Mouse (Mus musculus): ENCODE results near the gene Clic4. TPM values are rescaled to one million over a fixed set of nuclear protein-coding genes. Genes with fewer than 3 reads are reported as not detected.

The Clic4 gene
- polyA plus RNA-seq, 1 experiment from 2014 or later, result 74.1 TPM

DNA sequence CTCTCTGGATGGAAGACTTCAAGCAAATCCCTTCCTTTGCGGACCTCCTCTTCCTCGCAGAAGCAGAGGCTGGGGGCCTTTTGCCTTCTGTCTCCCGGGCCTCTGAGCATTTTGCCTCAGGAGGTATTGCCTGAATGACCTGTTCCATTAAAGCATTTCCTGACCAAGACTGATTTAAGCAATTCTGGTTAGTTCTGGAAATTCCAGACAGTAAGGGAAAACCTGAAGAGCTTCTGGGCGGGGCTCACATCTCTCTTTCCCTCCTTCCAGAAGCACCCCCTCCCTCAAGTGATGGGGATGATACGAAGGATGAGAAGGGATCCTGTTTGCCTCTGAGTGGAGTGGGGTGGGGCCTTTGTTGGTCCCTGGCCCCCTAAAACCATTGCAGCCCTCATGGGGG, 37.1 kb upstream of the Clic4 start:
- no peak for ATAC-seq
- no peaks in the 10 kb centered on the region for H3K9me3 ChIP-seq (replicated peaks; ENCODE audit: control insufficient read depth, low read length)
- H3K27me3 ChIP-seq (replicated peaks; ENCODE audit: control insufficient read depth, insufficient read depth, low read length), result no peaks in the 10 kb centered on the region
- H3K4me1 ChIP-seq (ENCODE audit: control insufficient read depth, insufficient read depth, low read length), result peaks cover 2% of the 10 kb centered on the region; the same call in 1 of the 2 replicates
- WGBS, result 75% methylated on average over 5 of the region's 5 CpGs
- no peak overlapping the region for H3K9ac ChIP-seq (ENCODE audit: low read length)
- no peak overlapping the region for H3K4me3 ChIP-seq (ENCODE audit: low read depth, low read length)
- DNase-seq (ENCODE audit: low spot score), result no peak
- H3K36me3 ChIP-seq (ENCODE audit: control insufficient read depth, insufficient read depth, low read length), result no peaks in the 10 kb centered on the region; the same call in 1 of the 2 replicates
- H3K27ac ChIP-seq (ENCODE audit: low read depth, low read length), result no peak overlapping the region
- no peak overlapping the region for H3K4me2 ChIP-seq (ENCODE audit: low read length)

DNA sequence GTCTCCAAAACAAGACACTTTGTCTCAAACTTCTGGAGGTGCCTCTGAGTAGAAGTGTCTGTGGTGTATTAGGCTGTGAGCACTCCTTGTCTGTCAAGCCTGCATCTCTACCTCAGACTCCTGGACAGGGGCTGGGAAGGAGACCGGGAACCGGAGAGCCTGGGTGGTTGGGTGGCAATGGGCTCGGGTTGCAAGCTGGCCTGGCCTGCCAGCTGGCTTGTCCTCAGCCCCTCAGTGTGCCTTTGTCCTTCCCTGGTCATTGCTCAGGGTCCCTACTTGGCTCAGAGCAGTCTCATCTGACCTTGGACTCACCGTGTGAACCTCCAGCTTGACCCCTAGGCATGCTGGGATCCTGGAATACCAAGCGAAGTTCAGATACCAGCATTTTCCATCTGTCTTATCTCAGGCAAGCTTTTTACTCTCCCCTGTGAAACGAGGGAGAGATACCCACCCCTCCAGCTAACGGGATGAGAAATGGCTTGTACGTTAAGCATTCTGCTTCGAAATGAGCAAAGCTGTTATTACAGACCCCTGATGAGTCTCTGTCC, 36.6 kb upstream of the Clic4 start:
- Histone ChIP-seq H3K27ac (ENCODE audit: low read depth, low read length) (no peak overlapping the region), H3K4me3 (ENCODE audit: low read depth, low read length) (no peak overlapping the region), H3K9me3 (replicated peaks; ENCODE audit: control insufficient read depth, low read length) (no peaks in the 10 kb centered on the region), H3K9ac (ENCODE audit: low read length) (no peak overlapping the region), H3K27me3 (replicated peaks; ENCODE audit: control insufficient read depth, insufficient read depth, low read length) (no peaks in the 10 kb centered on the region), H3K36me3 (ENCODE audit: control insufficient read depth, insufficient read depth, low read length) (no peaks in the 10 kb centered on the region), H3K4me2 (ENCODE audit: low read length) (no peak overlapping the region), H3K4me1 (ENCODE audit: control insufficient read depth, insufficient read depth, low read length) (peaks cover 2% of the 10 kb centered on the region; the same call in 1 of the 2 replicates)
- WGBS, result 71% methylated on average over 9 of the region's 9 CpGs
- DNase-seq (ENCODE audit: low spot score), result no peak
- no peak for ATAC-seq

GRCm38 (mm10) chr4:135306971-135307632, 34.5 kb upstream of the Clic4 start:
- 32% methylated on average over 17 of the region's 17 CpGs for WGBS
- Histone ChIP-seq H3K36me3 (ENCODE audit: control insufficient read depth, insufficient read depth, low read length) (no peaks in the 10 kb centered on the region), H3K9me3 (replicated peaks; ENCODE audit: control insufficient read depth, low read length) (no peaks in the 10 kb centered on the region), H3K4me3 (ENCODE audit: low read depth, low read length) (no peak overlapping the region), H3K4me1 (ENCODE audit: control insufficient read depth, insufficient read depth, low read length) (peaks cover 2% of the 10 kb centered on the region; the same call in 1 of the 2 replicates), H3K27me3 (replicated peaks; ENCODE audit: control insufficient read depth, insufficient read depth, low read length) (no peaks in the 10 kb centered on the region), H3K27ac (ENCODE audit: low read depth, low read length) (no peak overlapping the region), H3K9ac (ENCODE audit: low read length) (no peak overlapping the region), H3K4me2 (ENCODE audit: low read length) (0 out of 2 replicates have a peak overlapping the region, but pooled peaks have one; percentile 12)
- no peak for ATAC-seq
- DNase-seq (ENCODE audit: low spot score), result peak; percentile 38

GRCm38 (mm10) chr4:135306533-135306932, 33.9 kb upstream of the Clic4 start:
- Histone ChIP-seq H3K4me3 (ENCODE audit: low read depth, low read length) (no peak overlapping the region), H3K4me1 (ENCODE audit: control insufficient read depth, insufficient read depth, low read length) (peaks cover 2% of the 10 kb centered on the region; the same call in 1 of the 2 replicates), H3K27ac (ENCODE audit: low read depth, low read length) (no peak overlapping the region), H3K36me3 (ENCODE audit: control insufficient read depth, insufficient read depth, low read length) (no peaks in the 10 kb centered on the region), H3K4me2 (ENCODE audit: low read length) (no peak overlapping the region), H3K27me3 (replicated peaks; ENCODE audit: control insufficient read depth, insufficient read depth, low read length) (no peaks in the 10 kb centered on the region), H3K9ac (ENCODE audit: low read length) (no peak overlapping the region), H3K9me3 (replicated peaks; ENCODE audit: control insufficient read depth, low read length) (no peaks in the 10 kb centered on the region)
- DNase-seq (ENCODE audit: low spot score) (no peak), ATAC-seq (no peak)
- WGBS, result 54% methylated on average over 4 of the region's 4 CpGs

- H3K27ac ChIP-seq (ENCODE audit: low read depth, low read length), result no peak overlapping the region
- H3K4me2 ChIP-seq (ENCODE audit: low read length), result no peak overlapping the region
Observed at GRCm38 (mm10) chr4:135302261-135302660, 29.6 kb upstream of the Clic4 start.

DNA sequence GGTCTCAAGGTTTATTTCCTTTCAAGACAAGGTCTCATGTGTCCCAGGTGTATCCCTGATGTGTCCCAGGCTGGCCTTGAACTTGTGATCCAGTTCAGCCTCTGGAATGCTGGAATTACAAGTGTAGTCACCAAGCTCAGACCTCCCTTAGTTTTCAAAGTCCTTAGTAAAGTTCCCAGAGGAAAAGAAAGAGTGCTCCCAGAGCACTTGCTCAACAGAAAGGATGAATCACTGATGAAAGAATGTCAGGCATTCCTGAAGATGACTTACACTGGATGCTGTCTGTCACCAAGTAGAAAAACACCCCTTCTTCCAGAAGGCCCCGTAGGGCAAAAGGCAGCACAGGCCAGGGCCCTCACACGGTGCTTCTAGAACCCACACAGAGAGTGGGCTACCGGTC, 28.6 kb upstream of the Clic4 start:
- DNase-seq (ENCODE audit: low spot score) (no peak), ATAC-seq (no peak)
- no peaks in the 10 kb centered on the region for H3K27me3 ChIP-seq (replicated peaks; ENCODE audit: control insufficient read depth, insufficient read depth, low read length)
- peaks cover 10% of the 10 kb centered on the region for H3K4me1 ChIP-seq (ENCODE audit: control insufficient read depth, insufficient read depth, low read length)
- no peak overlapping the region for H3K4me2 ChIP-seq (ENCODE audit: low read length)
- no peaks in the 10 kb centered on the region for H3K36me3 ChIP-seq (ENCODE audit: control insufficient read depth, insufficient read depth, low read length)
- 90% methylated on average over 3 of the region's 3 CpGs for WGBS
- H3K9me3 ChIP-seq (replicated peaks; ENCODE audit: control insufficient read depth, low read length), result no peaks in the 10 kb centered on the region
- no peak overlapping the region for H3K4me3 ChIP-seq (ENCODE audit: low read depth, low read length)
- no peak overlapping the region for H3K27ac ChIP-seq (ENCODE audit: low read depth, low read length)
- H3K9ac ChIP-seq (ENCODE audit: low read length), result no peak overlapping the region

More at GRCm38 (mm10) chr4:135302261-135302660, 29.6 kb upstream of the Clic4 start:
- 90% methylated on average over 10 of the region's 10 CpGs for WGBS
- Histone ChIP-seq H3K9me3 (replicated peaks; ENCODE audit: control insufficient read depth, low read length) (no peaks in the 10 kb centered on the region), H3K36me3 (ENCODE audit: control insufficient read depth, insufficient read depth, low read length) (no peaks in the 10 kb centered on the region), H3K27me3 (replicated peaks; ENCODE audit: control insufficient read depth, insufficient read depth, low read length) (no peaks in the 10 kb centered on the region), H3K4me3 (ENCODE audit: low read depth, low read length) (no peak overlapping the region), H3K4me1 (ENCODE audit: control insufficient read depth, insufficient read depth, low read length) (peaks cover 13% of the 10 kb centered on the region), H3K9ac (ENCODE audit: low read length) (no peak overlapping the region)
- DNase-seq (ENCODE audit: low spot score) (no peak), ATAC-seq (no peak)

DNA sequence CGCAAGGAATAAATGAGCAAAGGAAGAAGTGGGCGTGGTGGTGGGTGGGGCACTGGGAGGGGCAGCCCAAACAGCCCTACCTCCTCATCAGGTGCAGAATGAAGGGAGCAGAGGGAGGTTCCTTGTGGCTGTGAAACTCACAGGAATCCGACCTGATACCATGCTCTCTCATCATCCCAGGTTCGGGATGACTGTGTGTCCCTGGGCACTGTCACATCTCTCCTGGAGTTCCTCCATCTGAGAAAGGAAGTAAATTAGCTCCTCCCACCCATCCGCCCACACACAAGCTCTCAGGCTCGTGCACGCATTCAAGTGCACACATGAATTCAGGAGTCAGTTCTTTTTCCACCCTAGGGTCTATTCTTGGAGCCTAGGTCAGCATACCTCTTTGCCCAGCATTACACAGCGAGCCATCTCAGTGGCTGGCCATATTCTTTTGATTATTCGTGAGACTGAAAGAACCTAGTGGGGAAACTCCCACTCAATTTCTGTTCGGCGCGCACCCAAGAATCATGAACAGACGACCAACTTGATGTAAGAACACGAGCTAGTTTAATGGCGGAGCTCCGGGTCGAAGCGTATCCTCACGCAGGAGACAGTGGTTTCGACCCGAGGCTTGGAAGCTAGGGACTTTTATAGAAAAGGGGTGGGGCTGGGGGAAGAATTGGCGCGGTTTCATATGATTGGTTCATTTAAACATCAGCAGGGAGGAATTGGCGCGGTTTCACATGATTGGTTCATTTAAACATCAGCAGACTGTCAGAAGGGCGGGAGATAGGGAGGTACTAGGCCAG, 27.8 kb upstream of the Clic4 start:
- H3K27ac ChIP-seq (ENCODE audit: low read depth, low read length), result no peak overlapping the region
- no peak overlapping the region for H3K4me2 ChIP-seq (ENCODE audit: low read length)
- H3K9me3 ChIP-seq (replicated peaks; ENCODE audit: control insufficient read depth, low read length), result no peaks in the 10 kb centered on the region
- ATAC-seq, result no peak
- H3K4me1 ChIP-seq (ENCODE audit: control insufficient read depth, insufficient read depth, low read length), result peaks cover 10% of the 10 kb centered on the region
- no peak overlapping the region for H3K4me3 ChIP-seq (ENCODE audit: low read depth, low read length)
- H3K27me3 ChIP-seq (replicated peaks; ENCODE audit: control insufficient read depth, insufficient read depth, low read length), result no peaks in the 10 kb centered on the region
- H3K36me3 ChIP-seq (ENCODE audit: control insufficient read depth, insufficient read depth, low read length), result no peaks in the 10 kb centered on the region
- WGBS, result 91% methylated on average over 26 of the region's 26 CpGs
- no peak overlapping the region for H3K9ac ChIP-seq (ENCODE audit: low read length)
- no peak for DNase-seq (ENCODE audit: low spot score)

GRCm38 (mm10) chr4:135298680-135299079, 26.1 kb upstream of the Clic4 start:
- H3K4me2 ChIP-seq (ENCODE audit: low read length), result no peak overlapping the region
- ATAC-seq (no peak), DNase-seq (ENCODE audit: low spot score) (no peak)
- WGBS, result 90% methylated on average over 10 of the region's 10 CpGs
- H3K9me3 ChIP-seq (replicated peaks; ENCODE audit: control insufficient read depth, low read length), result no peaks in the 10 kb centered on the region
- H3K4me1 ChIP-seq (ENCODE audit: control insufficient read depth, insufficient read depth, low read length), result peaks cover 10% of the 10 kb centered on the region
- H3K4me3 ChIP-seq (ENCODE audit: low read depth, low read length), result no peak overlapping the region
- H3K27ac ChIP-seq (ENCODE audit: low read depth, low read length), result no peak overlapping the region
- no peak overlapping the region for H3K9ac ChIP-seq (ENCODE audit: low read length)
- no peaks in the 10 kb centered on the region for H3K27me3 ChIP-seq (replicated peaks; ENCODE audit: control insufficient read depth, insufficient read depth, low read length)
- H3K36me3 ChIP-seq (ENCODE audit: control insufficient read depth, insufficient read depth, low read length), result no peaks in the 10 kb centered on the region

All from forebrain, embryonic 14.5 days (tissue).